Mouse (Mus musculus) right cerebral cortex, postnatal 4 days (tissue): Measurements from ENCODE around the gene Sumo1.
"Not testable (repeated sequence)": the region's sequence is repeated elsewhere in the genome, so short reads cannot be mapped to it uniquely, and the experiment has no call there.

Source experiments
- DNase-seq: peaks from one replicate; pipeline ENCODE4 v3.0.0-alpha.2; 2022

Sumo1 gene

GRCm38 (mm10) chr1:59633056-59633455 is 37.6 kb downstream of the Sumo1 start:
- DNase-seq, result no peak

GRCm38 (mm10) chr1:59631986-59632659 is 38.5 kb downstream of the Sumo1 start:
- DNase-seq, result no peak

GRCm38 (mm10) chr1:59630356-59630755 is 40.3 kb downstream of the Sumo1 start:
- not testable (repeated sequence) for DNase-seq

GRCm38 (mm10) chr1:59629194-59629593 is 41.4 kb downstream of the Sumo1 start:
- no peak for DNase-seq

- no peak for DNase-seq
Measured at GRCm38 (mm10) chr1:59625410-59625809, 45.2 kb downstream of the Sumo1 start.

- peak; percentile 78 for DNase-seq
Measured at GRCm38 (mm10) chr1:59623325-59624017, 47.2 kb downstream of the Sumo1 start.

GRCm38 (mm10) chr1:59619201-59619600 is 51.4 kb downstream of the Sumo1 start:
- DNase-seq, result no peak

GRCm38 (mm10) chr1:59615021-59615420 is 55.6 kb downstream of the Sumo1 start:
- no peak for DNase-seq

- DNase-seq, result peak; percentile 59
Measured at GRCm38 (mm10) chr1:59613795-59614194, 56.8 kb downstream of the Sumo1 start.

- no peak for DNase-seq
Measured at GRCm38 (mm10) chr1:59610929-59611328, 59.7 kb downstream of the Sumo1 start.

GRCm38 (mm10) chr1:59609896-59610295 is 60.7 kb downstream of the Sumo1 start:
- DNase-seq, result no peak

GRCm38 (mm10) chr1:59609458-59609857 is 61.2 kb downstream of the Sumo1 start:
- DNase-seq, result no peak

- no peak for DNase-seq
Measured at GRCm38 (mm10) chr1:59608920-59609319, 61.7 kb downstream of the Sumo1 start.

GRCm38 (mm10) chr1:59608125-59608762 is 62.4 kb downstream of the Sumo1 start:
- DNase-seq, result no peak

GRCm38 (mm10) chr1:59607071-59607470 is 63.6 kb downstream of the Sumo1 start:
- no peak for DNase-seq

GRCm38 (mm10) chr1:59606479-59606878 is 64.2 kb downstream of the Sumo1 start:
- no peak for DNase-seq

GRCm38 (mm10) chr1:59603893-59604292 is 66.7 kb downstream of the Sumo1 start:
- no peak for DNase-seq

- no peak for DNase-seq
Measured at GRCm38 (mm10) chr1:59603417-59603712, 67.3 kb downstream of the Sumo1 start.

GRCm38 (mm10) chr1:59602531-59603416 is 67.9 kb downstream of the Sumo1 start:
- peak; percentile 29 for DNase-seq

GRCm38 (mm10) chr1:59595609-59596008 is 75.0 kb downstream of the Sumo1 start:
- DNase-seq, result no peak

- no peak for DNase-seq
Measured at GRCm38 (mm10) chr1:59594586-59595266, 75.9 kb downstream of the Sumo1 start.

GRCm38 (mm10) chr1:59593622-59594035 is 77.0 kb downstream of the Sumo1 start:
- DNase-seq, result no peak

- DNase-seq, result no peak
Measured at GRCm38 (mm10) chr1:59592876-59593275, 77.8 kb downstream of the Sumo1 start.
